Mouse (Mus musculus) liver, postnatal 0 days (tissue): ENCODE results near the gene Relt.

Experiments
- CTCF ChIP-seq: sonication (generic); IDR thresholded peaks from 2 replicates; pipeline ENCODE4 v1.5.1; 2016; ENCODE audit warnings: antibody characterized with exemption, low read depth
- EP300 ChIP-seq: IDR thresholded peaks from 2 replicates; pipeline ENCODE4 v1.6.1; 2016; ENCODE audit warnings: antibody characterized with exemption, low read depth, mild to moderate bottlenecking

GRCm38 (mm10) chr7:100881531-100881930 lies 18.3 kb upstream of the Relt start:
- no peak for TF ChIP-seq EP300
- no peak for TF ChIP-seq CTCF
